Mouse (Mus musculus): ENCODE measurements at regions not wholly inside any gene's neighbourhood (a gene's known extent, or its start where the extent isn't known, plus 50 kb on each side); places are given as distances from the start of the nearest gene placed in this dataset.

DNA sequence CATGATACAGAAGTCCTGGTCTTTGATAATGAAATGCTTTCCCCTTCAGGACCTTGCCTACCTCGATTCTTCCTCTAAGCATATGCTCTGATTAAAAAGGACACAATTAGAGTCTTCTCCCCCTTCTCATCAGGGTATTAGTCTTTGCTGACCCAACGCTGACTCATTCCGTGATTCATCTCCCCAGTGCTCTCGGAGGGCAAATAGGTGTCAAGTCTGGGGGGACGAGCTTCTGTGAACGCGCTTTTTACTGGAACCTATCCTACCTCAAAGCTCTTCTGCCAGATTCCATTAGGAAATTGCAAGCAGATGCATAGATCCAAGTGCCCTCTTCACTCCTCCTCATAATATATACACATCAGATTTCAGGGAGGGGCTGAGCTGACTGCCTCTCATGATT is 63.8 kb upstream of the Bach2 start:
- WGBS, result 23% methylated on average over 7 of the region's 7 CpGs
- Histone ChIP-seq H3K36me3 (no peaks in the 10 kb centered on the region), H3K4me1 (peaks cover 75% of the 10 kb centered on the region), H3K27ac (peak overlapping the region; percentile 86), H3K9me3 (replicated peaks) (no peaks in the 10 kb centered on the region), H3K27me3 (ENCODE audit: low read depth, poor library complexity, severe bottlenecking) (no peaks in the 10 kb centered on the region), H3K4me3 (no peak overlapping the region)
- no peak for DNase-seq (ENCODE audit: low spot score)

DNA sequence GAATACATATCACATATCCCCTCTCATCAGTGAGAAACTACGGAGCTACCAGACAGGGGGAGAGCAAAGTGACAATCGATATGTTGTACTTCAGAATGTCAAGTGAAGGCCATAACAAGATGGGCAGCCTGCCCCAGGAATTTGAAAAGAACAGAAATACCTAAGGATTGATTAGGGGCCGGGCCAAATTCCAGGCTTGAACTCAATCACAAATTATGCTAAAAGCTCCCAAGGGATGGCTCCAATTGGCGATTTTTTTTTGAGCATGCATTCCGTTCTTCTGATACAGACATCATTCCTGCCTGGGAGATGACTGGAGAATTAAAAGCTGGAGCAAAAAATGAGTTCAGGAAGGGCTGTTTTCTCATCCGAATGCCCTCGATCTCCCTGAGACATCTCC is 63.4 kb upstream of the Bach2 start:
- Histone ChIP-seq H3K4me1 (peaks cover 75% of the 10 kb centered on the region), H3K9me3 (replicated peaks) (no peaks in the 10 kb centered on the region), H3K27me3 (ENCODE audit: low read depth, poor library complexity, severe bottlenecking) (no peaks in the 10 kb centered on the region), H3K4me3 (no peak overlapping the region), H3K36me3 (no peaks in the 10 kb centered on the region), H3K27ac (peak overlapping the region; percentile 86)
- no peak for DNase-seq (ENCODE audit: low spot score)
- WGBS, result 40% methylated on average over 7 of the region's 7 CpGs

DNA sequence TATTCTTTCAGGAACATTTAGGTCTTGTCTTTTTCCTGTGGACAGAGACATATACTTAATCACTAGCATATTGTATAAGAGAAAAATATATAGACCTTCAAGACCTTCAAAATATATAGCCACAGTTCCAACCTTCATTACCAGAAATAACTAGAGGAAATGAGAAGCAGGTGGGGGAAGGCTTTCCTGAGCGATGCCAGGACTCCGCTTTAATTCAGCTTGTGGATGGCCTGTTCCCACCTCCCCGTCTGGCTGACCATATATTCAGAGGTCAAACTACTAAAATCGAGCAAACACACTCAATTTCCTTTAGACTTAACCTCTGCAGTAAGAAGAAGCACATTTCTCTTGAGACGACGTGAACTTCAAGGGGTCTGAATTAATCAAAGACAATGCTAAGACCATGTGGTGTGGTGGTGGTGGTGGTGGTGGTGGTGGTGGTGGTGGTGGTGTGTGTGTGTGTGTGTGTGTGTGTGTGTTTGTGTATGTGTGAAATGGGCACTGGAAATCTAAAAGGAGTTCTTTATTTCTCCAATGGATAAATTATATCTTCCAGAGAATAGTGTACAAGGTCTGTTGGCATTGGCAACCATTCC is 62.7 kb upstream of the Bach2 start:
- H3K27ac ChIP-seq, result peak overlapping the region; percentile 86
- H3K4me3 ChIP-seq, result peak overlapping the region; percentile 14; the same call in 1 of the 2 replicates
- peaks cover 73% of the 10 kb centered on the region for H3K4me1 ChIP-seq
- H3K9me3 ChIP-seq (replicated peaks), result no peaks in the 10 kb centered on the region
- peak; percentile 86 for DNase-seq (ENCODE audit: low spot score)
- H3K36me3 ChIP-seq, result no peaks in the 10 kb centered on the region
- 10% methylated on average over 6 of the region's 6 CpGs for WGBS
- H3K27me3 ChIP-seq (ENCODE audit: low read depth, poor library complexity, severe bottlenecking), result no peaks in the 10 kb centered on the region

DNA sequence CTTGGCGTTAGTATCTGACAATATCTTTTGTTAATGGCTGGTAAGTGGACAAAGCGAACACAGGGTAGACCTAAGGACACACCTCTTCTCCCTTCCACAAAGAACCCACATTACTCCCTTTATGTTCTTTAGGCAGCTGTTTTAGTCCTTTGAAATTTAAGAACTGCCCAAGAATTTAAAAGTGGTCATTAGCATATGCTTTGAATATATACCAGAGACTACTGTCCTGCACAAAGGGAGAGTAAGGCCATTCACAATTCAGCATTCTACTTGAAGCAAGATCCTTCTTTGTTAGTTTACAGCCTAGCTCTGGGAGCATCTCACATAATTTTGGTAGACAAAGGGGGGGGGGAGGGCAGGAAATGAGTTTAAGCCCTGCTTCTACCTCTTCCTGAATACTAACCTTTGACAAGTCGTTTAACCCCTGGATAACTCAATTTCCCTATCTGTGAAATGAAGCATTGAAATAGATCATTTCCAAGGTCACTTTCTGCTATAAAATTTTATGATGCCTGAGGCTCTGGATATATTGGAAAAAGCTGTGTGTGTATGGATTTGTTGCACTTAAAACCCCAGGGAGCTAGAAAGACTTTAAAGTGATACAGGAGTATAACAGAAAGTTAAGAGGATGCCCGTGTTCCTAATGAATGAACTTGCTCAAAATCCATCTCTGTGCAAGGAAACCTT is 62.0 kb upstream of the Bach2 start:
- Histone ChIP-seq H3K9me3 (replicated peaks) (no peaks in the 10 kb centered on the region), H3K27ac (peak overlapping the region; percentile 86), H3K4me1 (peaks cover 69% of the 10 kb centered on the region), H3K4me3 (peak overlapping the region; percentile 14; the same call in 1 of the 2 replicates), H3K36me3 (no peaks in the 10 kb centered on the region), H3K27me3 (ENCODE audit: low read depth, poor library complexity, severe bottlenecking) (no peaks in the 10 kb centered on the region)
- WGBS, result 33% methylated on average over 4 of the region's 4 CpGs
- no peak for DNase-seq (ENCODE audit: low spot score)

DNA sequence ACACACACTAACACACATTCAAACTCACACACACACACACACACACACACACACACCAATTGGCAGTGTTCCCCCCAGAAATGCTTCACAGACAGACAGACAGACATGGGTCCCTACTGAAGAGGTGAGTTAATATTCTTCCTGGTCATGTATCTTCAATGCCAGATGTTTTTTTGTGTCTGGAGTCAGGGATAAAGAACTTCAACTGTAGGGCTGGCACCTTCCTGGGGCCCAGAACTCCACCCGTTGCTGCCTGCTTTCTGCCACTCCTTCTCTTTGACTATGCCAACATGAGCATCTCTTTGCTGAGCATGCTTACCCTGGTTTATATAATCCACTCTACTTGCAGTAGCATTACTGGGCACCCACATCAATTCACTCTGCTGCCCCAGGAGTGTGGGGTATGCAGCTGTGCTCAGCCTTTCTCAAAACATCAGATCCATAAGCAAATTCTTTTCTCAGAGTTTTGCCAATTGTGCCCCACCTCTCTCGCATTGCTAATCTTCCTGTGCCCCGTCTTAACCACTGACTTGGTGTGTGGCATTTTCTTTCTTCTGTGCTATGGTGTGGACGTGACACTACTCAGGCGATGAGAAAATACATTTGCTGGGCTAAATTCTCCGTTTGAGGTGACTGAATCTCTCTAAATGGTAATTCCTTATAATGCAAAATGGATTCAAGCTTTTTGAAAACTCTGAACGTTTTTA is 60.5 kb upstream of the Bach2 start:
- Histone ChIP-seq H3K4me3 (no peak overlapping the region), H3K36me3 (no peaks in the 10 kb centered on the region), H3K4me1 (peaks cover 69% of the 10 kb centered on the region), H3K9me3 (replicated peaks) (no peaks in the 10 kb centered on the region), H3K27me3 (ENCODE audit: low read depth, poor library complexity, severe bottlenecking) (no peaks in the 10 kb centered on the region), H3K27ac (peak overlapping the region; percentile 51)
- no peak for DNase-seq (ENCODE audit: low spot score)
- 77% methylated on average over 7 of the region's 7 CpGs for WGBS

DNA sequence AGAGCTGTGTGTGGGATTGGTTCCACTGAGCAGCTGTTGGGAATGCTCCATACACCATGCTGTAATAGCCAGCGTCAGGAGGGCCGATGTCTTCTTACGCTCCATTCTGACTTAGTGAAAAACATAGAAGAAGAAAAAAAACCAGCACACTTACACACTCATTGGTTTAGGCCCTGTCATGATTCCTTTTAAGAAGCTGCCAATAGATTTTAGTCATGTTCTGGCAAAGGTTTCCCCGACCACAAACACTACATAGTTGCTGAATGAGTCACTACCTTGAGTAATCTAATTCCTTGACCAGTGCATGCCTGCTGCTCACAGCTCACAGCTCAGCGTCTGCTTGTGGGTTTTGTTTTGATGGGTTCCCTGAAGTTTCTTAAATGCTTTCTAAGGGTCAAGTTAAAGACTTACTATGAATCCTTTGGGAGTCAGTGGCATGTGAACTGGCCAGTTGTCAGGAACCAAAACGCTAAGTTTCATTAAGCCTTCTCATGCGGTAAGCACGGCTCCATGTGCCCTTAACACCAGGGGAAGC is 58.8 kb upstream of the Bach2 start:
- Histone ChIP-seq H3K4me3 (no peak overlapping the region), H3K36me3 (no peaks in the 10 kb centered on the region), H3K9me3 (replicated peaks) (no peaks in the 10 kb centered on the region), H3K27ac (peak overlapping the region; percentile 65; the same call in 1 of the 2 replicates), H3K27me3 (ENCODE audit: low read depth, poor library complexity, severe bottlenecking) (no peaks in the 10 kb centered on the region), H3K4me1 (peaks cover 57% of the 10 kb centered on the region)
- 62% methylated on average over 8 of the region's 8 CpGs for WGBS
- no peak for DNase-seq (ENCODE audit: low spot score)

DNA sequence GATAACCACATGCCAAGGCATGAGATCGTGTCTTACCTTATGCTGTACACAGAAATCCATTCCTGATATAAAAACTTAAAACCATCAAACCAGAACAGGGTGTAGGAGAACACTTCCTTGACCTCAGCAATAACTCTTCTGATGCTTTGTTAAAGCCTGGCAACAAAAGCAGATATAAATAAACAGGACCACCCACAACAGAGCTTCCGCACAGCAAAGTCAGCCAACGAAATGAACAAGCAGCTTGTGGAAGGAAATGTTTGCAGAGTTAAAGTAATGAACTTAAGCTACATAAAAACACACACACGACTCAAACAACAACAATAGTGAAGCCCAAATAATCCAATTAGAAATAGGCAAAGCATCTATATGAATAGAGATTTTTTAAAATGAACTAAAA is 54.8 kb upstream of the Bach2 start:
- Histone ChIP-seq H3K27me3 (ENCODE audit: low read depth, poor library complexity, severe bottlenecking) (no peaks in the 10 kb centered on the region), H3K4me1 (peaks cover 27% of the 10 kb centered on the region), H3K36me3 (no peaks in the 10 kb centered on the region), H3K27ac (no peak overlapping the region), H3K4me3 (no peak overlapping the region), H3K9me3 (replicated peaks) (no peaks in the 10 kb centered on the region)
- WGBS, result 81% methylated on average over 4 of the region's 4 CpGs
- DNase-seq (ENCODE audit: low spot score), result no peak

DNA sequence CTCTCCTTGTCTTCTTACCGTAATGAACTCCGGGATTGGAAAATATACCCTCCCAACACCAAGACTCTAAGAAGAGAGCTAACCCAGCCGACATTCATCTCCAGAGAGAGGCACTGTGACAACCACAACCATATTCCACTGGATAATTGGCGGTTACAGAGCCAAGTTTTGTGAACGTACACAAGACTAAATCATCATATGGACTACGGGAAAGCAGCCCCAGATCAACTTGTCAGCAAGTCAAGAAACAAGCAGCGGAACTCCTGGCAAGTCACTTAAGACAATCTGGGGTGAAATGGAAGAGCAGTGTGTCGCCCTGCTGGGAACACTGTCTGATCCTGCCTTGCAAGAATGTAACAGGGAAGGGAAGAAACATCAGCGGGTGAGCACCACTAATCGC is 52.6 kb upstream of the Bach2 start:
- Histone ChIP-seq H3K27me3 (ENCODE audit: low read depth, poor library complexity, severe bottlenecking) (no peaks in the 10 kb centered on the region), H3K27ac (no peak overlapping the region), H3K36me3 (no peaks in the 10 kb centered on the region), H3K4me1 (peaks cover 21% of the 10 kb centered on the region), H3K9me3 (replicated peaks) (no peaks in the 10 kb centered on the region), H3K4me3 (no peak overlapping the region)
- no peak for DNase-seq (ENCODE audit: low spot score)
- 85% methylated on average over 10 of the region's 10 CpGs for WGBS

DNA sequence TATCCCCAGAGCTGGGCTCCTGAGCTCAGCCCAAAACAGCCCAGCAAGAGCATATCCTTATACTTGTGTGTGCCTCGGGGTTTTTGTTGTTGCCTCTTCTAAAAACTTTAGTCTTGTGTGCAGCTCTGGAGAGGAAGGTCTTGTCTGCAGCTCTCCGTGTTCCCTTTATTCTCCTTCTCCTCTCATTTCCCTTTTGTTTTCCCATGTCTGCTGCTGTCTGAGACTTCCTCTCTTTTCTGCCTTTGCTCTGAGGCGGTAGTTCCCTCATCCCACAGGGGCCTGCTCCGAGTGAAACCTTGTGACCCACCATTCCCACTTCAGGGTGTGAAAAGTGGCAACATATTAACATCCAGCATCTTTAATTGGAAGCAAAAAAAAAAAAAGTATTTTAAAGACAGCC is 51.5 kb upstream of the Bach2 start:
- DNase-seq (ENCODE audit: low spot score), result no peak
- no peaks in the 10 kb centered on the region for H3K9me3 ChIP-seq (replicated peaks)
- 74% methylated on average over 4 of the region's 4 CpGs for WGBS
- no peaks in the 10 kb centered on the region for H3K36me3 ChIP-seq
- H3K27me3 ChIP-seq (ENCODE audit: low read depth, poor library complexity, severe bottlenecking), result no peaks in the 10 kb centered on the region
- no peak overlapping the region for H3K27ac ChIP-seq
- no peak overlapping the region for H3K4me3 ChIP-seq
- H3K4me1 ChIP-seq, result peaks cover 31% of the 10 kb centered on the region

DNA sequence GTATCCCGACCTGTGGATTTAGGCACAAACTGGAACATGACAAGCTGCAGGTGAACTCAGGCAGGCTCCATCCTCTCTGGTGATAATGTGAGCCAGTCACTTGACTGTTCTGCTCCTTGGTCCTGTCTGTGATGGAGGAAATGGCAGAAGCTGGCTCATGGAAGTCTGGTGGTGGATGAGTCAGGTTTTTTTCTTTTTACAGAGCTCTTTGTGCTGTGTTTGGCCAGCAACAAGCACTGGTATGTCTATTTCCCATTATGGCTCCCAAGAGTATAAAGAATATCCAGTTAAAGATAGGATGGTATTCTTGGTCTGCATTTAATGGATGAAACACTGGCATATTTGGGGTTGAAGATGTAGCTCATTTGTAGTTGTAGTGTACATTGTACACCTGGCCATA is 50.5 kb upstream of the Bach2 start:
- H3K27me3 ChIP-seq (ENCODE audit: low read depth, poor library complexity, severe bottlenecking), result no peaks in the 10 kb centered on the region
- no peaks in the 10 kb centered on the region for H3K9me3 ChIP-seq (replicated peaks)
- peaks cover 32% of the 10 kb centered on the region for H3K4me1 ChIP-seq
- H3K4me3 ChIP-seq, result no peak overlapping the region
- H3K27ac ChIP-seq, result no peak overlapping the region
- no peaks in the 10 kb centered on the region for H3K36me3 ChIP-seq
- WGBS, result 96% methylated on average over 1 of the region's 1 CpGs
- DNase-seq (ENCODE audit: low spot score), result no peak

DNA sequence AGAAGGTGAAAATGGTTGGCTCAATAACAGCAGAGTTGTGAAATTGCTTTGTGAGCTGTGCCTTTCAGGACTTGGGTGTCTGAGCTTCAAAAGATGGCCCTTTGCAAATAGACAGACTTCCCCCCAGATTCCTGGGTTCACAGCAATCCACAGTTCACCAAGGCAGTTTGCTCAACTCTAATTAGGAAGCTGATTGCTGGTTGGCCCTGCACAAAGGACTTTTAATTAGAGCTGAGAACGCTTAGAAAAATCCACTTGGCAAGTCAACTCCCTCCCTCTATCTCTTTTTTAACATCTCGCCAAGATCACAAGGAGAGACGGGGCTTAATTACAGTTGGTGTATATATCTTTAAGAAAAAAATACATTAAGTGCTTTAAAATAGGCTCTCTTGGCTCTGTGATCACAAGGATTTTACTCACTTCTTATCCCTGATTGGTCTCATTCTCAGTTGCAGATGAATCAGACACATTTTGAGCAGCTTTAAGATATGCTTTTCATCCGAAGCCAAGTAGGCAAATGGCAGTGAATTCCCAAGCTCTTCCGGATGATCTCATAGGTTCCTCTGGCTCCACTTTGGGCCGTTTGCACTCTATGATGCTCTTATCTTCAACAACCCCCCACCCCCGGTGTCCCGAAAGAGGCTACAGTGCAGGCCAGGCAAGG is 49.7 kb upstream of the Bach2 start:
- 74% methylated on average over 8 of the region's 8 CpGs for WGBS
- Histone ChIP-seq H3K27me3 (ENCODE audit: low read depth, poor library complexity, severe bottlenecking) (no peaks in the 10 kb centered on the region), H3K4me3 (no peak overlapping the region), H3K27ac (no peak overlapping the region), H3K36me3 (no peaks in the 10 kb centered on the region), H3K4me1 (peaks cover 32% of the 10 kb centered on the region), H3K9me3 (replicated peaks) (no peaks in the 10 kb centered on the region)
- no peak for DNase-seq (ENCODE audit: low spot score)

All from limb, embryonic 10.5 days (tissue).